In genomic region chr7:15960691-15961090, GRCm38 (mm10) we compare ENCODE assay signal across 12 mouse cellular contexts. TPM values are rescaled to one million over a fixed set of nuclear protein-coding genes. Genes with fewer than 3 reads are reported as not detected.
DNase-seq lines count a peak whose midpoint lies in the region; ATAC-seq and TF ChIP-seq lines count a peak whose summit lies in the region.
"Had no signal": no experiment of that assay in that cellular context is flagged by ENCODE, and none has a peak within 500 bp of the region (broad histone marks: within the 10 kb centered on the region; RNA-seq: fewer than 3 reads in every experiment).

No protein-coding gene starts in this region.

- no peak for TF ChIP-seq CTCF in stomach, postnatal 0 days (IDR thresholded peaks at IDR 0.05; ENCODE audit: low read depth)

- H3K4me3 ChIP-seq in hindbrain, embryonic 10.5 days: no peak overlapping the region
- H3K4me3 ChIP-seq in hindbrain, embryonic 16.5 days (ENCODE audit: low read length): no peak overlapping the region
- H3K4me3 ChIP-seq in neural tube, embryonic 11.5 days (ENCODE audit: low read depth, low read length): no peak overlapping the region
- H3K4me3 ChIP-seq in stomach, postnatal 0 days (ENCODE audit: low read depth, low read length): no peak overlapping the region
- H3K4me3 ChIP-seq: neural tube, embryonic 15.5 days had no signal

- ATAC-seq in hindbrain, embryonic 16.5 days: no peak
- ATAC-seq in neural tube, embryonic 11.5 days (ENCODE audit: insufficient read depth, low FRiP score, low TSS enrichment): peak; percentile 8; the same call in 1 of the 2 replicates
- no peak for ATAC-seq in stomach, postnatal 0 days (ENCODE audit: low FRiP score, low TSS enrichment)

- no peak for TF ChIP-seq EP300 in stomach, postnatal 0 days (optimal IDR thresholded peaks at IDR 0.05)

- peak overlapping the region; percentile 50; the same call in 1 of the 2 replicates for H3K27ac ChIP-seq in hindbrain, embryonic 10.5 days
- no peak overlapping the region for H3K27ac ChIP-seq in hindbrain, embryonic 16.5 days (ENCODE audit: low read depth, low read length)
- H3K27ac ChIP-seq in neural tube, embryonic 11.5 days (ENCODE audit: low read depth, low read length): no peak overlapping the region
- peak overlapping the region; percentile 90; the same call in 1 of the 2 replicates for H3K27ac ChIP-seq in stomach, postnatal 0 days (replicated peaks)
- H3K27ac ChIP-seq: neural tube, embryonic 15.5 days had no signal

- H3K36me3 ChIP-seq in hindbrain, embryonic 10.5 days: peaks cover 5% of the 10 kb centered on the region
- no peaks in the 10 kb centered on the region for H3K36me3 ChIP-seq in hindbrain, embryonic 16.5 days (ENCODE audit: control insufficient read depth, insufficient read depth, low read length)
- H3K36me3 ChIP-seq in neural tube, embryonic 11.5 days (ENCODE audit: control insufficient read depth, insufficient read depth, low read length): no peaks in the 10 kb centered on the region
- peaks cover 6% of the 10 kb centered on the region for H3K36me3 ChIP-seq in stomach, postnatal 0 days (ENCODE audit: control insufficient read depth, insufficient read depth, low read length)

- no peak overlapping the region for H3K4me2 ChIP-seq in hindbrain, embryonic 16.5 days (ENCODE audit: low read length)
- H3K4me2 ChIP-seq in neural tube, embryonic 11.5 days (ENCODE audit: low read depth): no peak overlapping the region
- H3K4me2 ChIP-seq in stomach, postnatal 0 days (replicated peaks; ENCODE audit: low read depth): no peak overlapping the region
- H3K4me2 ChIP-seq: neural tube, embryonic 15.5 days had no signal

- H3K9me3 ChIP-seq in hindbrain, embryonic 10.5 days: 0 out of 2 replicates have a peak, but pooled peaks cover 3% of the 10 kb centered on the region
- H3K9me3 ChIP-seq in hindbrain, embryonic 16.5 days (ENCODE audit: control insufficient read depth, low read length): no peaks in the 10 kb centered on the region
- H3K9me3 ChIP-seq in neural tube, embryonic 11.5 days (ENCODE audit: control insufficient read depth, low read length): no peaks in the 10 kb centered on the region
- H3K9me3 ChIP-seq in stomach, postnatal 0 days (ENCODE audit: control insufficient read depth, low read length): no peaks in the 10 kb centered on the region
- H3K9me3 ChIP-seq: neural tube, embryonic 15.5 days had no signal

- H3K27me3 ChIP-seq in hindbrain, embryonic 10.5 days (ENCODE audit: insufficient read depth, poor library complexity, severe bottlenecking): peaks cover 6% of the 10 kb centered on the region; the same call in 1 of the 2 replicates
- H3K27me3 ChIP-seq in hindbrain, embryonic 16.5 days (replicated peaks; ENCODE audit: control insufficient read depth, insufficient read depth, low read length): no peaks in the 10 kb centered on the region
- no peaks in the 10 kb centered on the region for H3K27me3 ChIP-seq in neural tube, embryonic 11.5 days (ENCODE audit: control insufficient read depth, insufficient read depth, low read length)
- H3K27me3 ChIP-seq in stomach, postnatal 0 days (ENCODE audit: control insufficient read depth, insufficient read depth, low read length): no peaks in the 10 kb centered on the region
- H3K27me3 ChIP-seq: CH12.LX; neural tube, embryonic 15.5 days had no signal

- no peak overlapping the region for H3K9ac ChIP-seq in hindbrain, embryonic 16.5 days (ENCODE audit: low read depth, low read length)
- H3K9ac ChIP-seq in neural tube, embryonic 11.5 days (ENCODE audit: low read length): no peak overlapping the region
- no peak overlapping the region for H3K9ac ChIP-seq in stomach, postnatal 0 days (ENCODE audit: low read length)
- H3K9ac ChIP-seq: neural tube, embryonic 15.5 days had no signal

- H3K4me1 ChIP-seq in hindbrain, embryonic 10.5 days (replicated peaks): peaks cover 29% of the 10 kb centered on the region
- peaks cover 14% of the 10 kb centered on the region for H3K4me1 ChIP-seq in hindbrain, embryonic 16.5 days (ENCODE audit: control insufficient read depth, insufficient read depth, low read depth, low read length)
- H3K4me1 ChIP-seq in neural tube, embryonic 11.5 days (ENCODE audit: control insufficient read depth, insufficient read depth, low read length): 0 out of 2 replicates have a peak, but pooled peaks cover 12% of the 10 kb centered on the region
- H3K4me1 ChIP-seq in stomach, postnatal 0 days (replicated peaks; ENCODE audit: control insufficient read depth, insufficient read depth): peaks cover 4% of the 10 kb centered on the region

- DNase-seq in hindbrain, embryonic 10.5 days (ENCODE audit: low spot score): no peak
- no peak for DNase-seq in neural tube, embryonic 11.5 days (ENCODE audit: low spot score)
- no peak for DNase-seq in neural tube, embryonic 10.5 days (ENCODE audit: extremely low spot score, low spot score)
- DNase-seq in fibroblast of lung, adult 2 months (ENCODE audit: low read depth): peak; percentile 75
- no peak for DNase-seq in stomach, postnatal 0 days (ENCODE audit: low spot score)
- no peak for DNase-seq in embryo, embryonic 11 days
- DNase-seq in left cerebral cortex, adult 11 months (ENCODE audit: low spot score): no peak
- DNase-seq: adrenal gland, adult 2 months; cerebellum, adult 8-10 months had no signal

- WGBS in hindbrain, embryonic 10.5 days: 37% methylated on average over 4 of the region's 4 CpGs
- WGBS in hindbrain, embryonic 16.5 days: 28% methylated on average over 4 of the region's 4 CpGs
- 53% methylated on average over 4 of the region's 4 CpGs for WGBS in neural tube, embryonic 11.5 days
- 34% methylated on average over 4 of the region's 4 CpGs for WGBS in stomach, postnatal 0 days

RNA-seq across cellular contexts. Expression of gene Ehd2, which starts 6.7 kb away (rescaled TPM):
- 12.1 and 12.5 TPM in 2 replicates for polyA plus RNA-seq in hindbrain, embryonic 10.5 days (2016; fragmentation: Nextera tagmentation; extraction: Ambion mirVana)
- 5.6 and 9.5 TPM in 2 replicates for polyA plus RNA-seq in hindbrain, embryonic 16.5 days (2015; fragmentation: Nextera tagmentation; extraction: Ambion mirVana)
- 11.2 and 11.3 TPM in 2 replicates for polyA plus RNA-seq in neural tube, embryonic 11.5 days (2014; fragmentation: Nextera tagmentation; extraction: Ambion mirVana)
- polyA plus RNA-seq in stomach, postnatal 0 days (2015; fragmentation: Nextera tagmentation; extraction: Ambion mirVana): 30.7 and 37.7 TPM in 2 replicates

RNA-seq across cellular contexts. Expression of gene Nop53, which starts 14.8 kb away (rescaled TPM):
- 170 and 182 TPM in 2 replicates for polyA plus RNA-seq in hindbrain, embryonic 10.5 days (2016; fragmentation: Nextera tagmentation; extraction: Ambion mirVana)
- 104 and 111 TPM in 2 replicates for polyA plus RNA-seq in hindbrain, embryonic 16.5 days (2015; fragmentation: Nextera tagmentation; extraction: Ambion mirVana)
- 176 and 182 TPM in 2 replicates for polyA plus RNA-seq in neural tube, embryonic 11.5 days (2014; fragmentation: Nextera tagmentation; extraction: Ambion mirVana)
- 139 and 147 TPM in 2 replicates for polyA plus RNA-seq in stomach, postnatal 0 days (2015; fragmentation: Nextera tagmentation; extraction: Ambion mirVana)

RNA-seq across cellular contexts. Expression of gene Selenow, which starts 38.5 kb away (rescaled TPM):
- 902 and 1,086 TPM in 2 replicates for polyA plus RNA-seq in hindbrain, embryonic 10.5 days (2016; fragmentation: Nextera tagmentation; extraction: Ambion mirVana)
- polyA plus RNA-seq in hindbrain, embryonic 16.5 days (2015; fragmentation: Nextera tagmentation; extraction: Ambion mirVana): 1,540 and 1,671 TPM in 2 replicates
- polyA plus RNA-seq in neural tube, embryonic 11.5 days (2014; fragmentation: Nextera tagmentation; extraction: Ambion mirVana): 917 and 923 TPM in 2 replicates
- polyA plus RNA-seq in stomach, postnatal 0 days (2015; fragmentation: Nextera tagmentation; extraction: Ambion mirVana): 560 and 572 TPM in 2 replicates

Comparison
In these comparisons a context has a peak if more than half of its experiments do, and no peak if none do; other contexts are left out.
1. H3K27ac ChIP-seq: peak in hindbrain, embryonic 10.5 days (single experiment) and stomach, postnatal 0 days (single experiment); none in hindbrain, embryonic 16.5 days (single experiment) and neural tube, embryonic 11.5 days (single experiment).